Mouse (Mus musculus): ENCODE measurements around the gene 1700067K01Rik. TPM values are rescaled to one million over a fixed set of nuclear protein-coding genes. Genes with fewer than 3 reads are reported as not detected.

The 1700067K01Rik gene
- polyA plus RNA-seq, 1 experiment from 2014 or later = 1.2 TPM

DNA sequence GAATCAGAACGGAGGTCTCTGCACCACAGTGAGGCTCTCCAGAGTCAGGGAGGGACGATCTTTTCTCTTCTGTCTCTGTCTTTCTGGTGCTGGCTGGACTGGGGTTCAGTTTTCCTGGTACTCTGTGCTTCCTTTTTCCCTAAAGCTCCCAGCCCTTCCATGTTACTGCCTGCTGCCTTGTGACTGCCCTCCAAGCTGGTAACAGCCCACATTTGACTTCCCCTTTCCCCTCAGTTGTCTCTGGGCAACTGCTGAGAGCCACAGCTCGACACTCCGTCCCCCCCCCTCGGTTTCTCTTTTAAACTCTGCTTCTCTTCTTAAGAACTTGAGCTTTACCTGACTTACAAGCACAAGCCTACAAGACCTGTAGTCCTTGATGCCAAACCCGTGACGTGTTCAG lies 12.1 kb upstream of the 1700067K01Rik start:
- WGBS = 89% methylated on average over 7 of the region's 7 CpGs
- H3K27ac ChIP-seq (replicated peaks) = no peak overlapping the region
- no peaks in the 10 kb centered on the region for H3K4me1 ChIP-seq
- H3K4me3 ChIP-seq (replicated peaks) = no peak overlapping the region
- H3K9ac ChIP-seq = no peak overlapping the region
- H3K27me3 ChIP-seq = no peaks in the 10 kb centered on the region
- no peak for ATAC-seq (ENCODE audit: insufficient number of reproducible peaks, low FRiP score, low TSS enrichment, low read depth)
- no peak overlapping the region for H3K4me2 ChIP-seq (replicated peaks)
- H3K36me3 ChIP-seq = peaks cover 88% of the 10 kb centered on the region
- no peaks in the 10 kb centered on the region for H3K9me3 ChIP-seq (replicated peaks)

DNA sequence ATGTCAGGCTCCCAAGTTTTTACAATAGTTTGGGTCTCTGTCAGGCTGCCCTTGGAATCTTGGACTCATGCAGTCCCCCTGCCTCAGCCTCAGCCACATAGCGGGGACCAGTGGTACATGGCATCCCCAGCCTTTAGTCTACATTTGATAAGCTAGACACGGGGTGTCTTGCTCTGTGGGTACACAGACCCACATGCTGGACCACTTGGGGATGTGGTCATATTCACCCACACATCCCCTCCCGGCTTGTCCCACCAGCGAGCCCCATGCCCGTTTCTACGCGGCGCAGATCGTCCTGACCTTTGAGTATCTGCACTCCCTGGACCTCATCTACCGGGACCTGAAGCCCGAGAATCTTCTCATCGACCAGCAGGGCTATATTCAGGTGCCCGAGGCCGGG lies 11.1 kb upstream of the 1700067K01Rik start:
- no peaks in the 10 kb centered on the region for H3K4me1 ChIP-seq
- WGBS = 92% methylated on average over 14 of the region's 14 CpGs
- H3K9ac ChIP-seq = no peak overlapping the region
- no peak for ATAC-seq (ENCODE audit: insufficient number of reproducible peaks, low FRiP score, low TSS enrichment, low read depth)
- peaks cover 87% of the 10 kb centered on the region for H3K36me3 ChIP-seq
- no peaks in the 10 kb centered on the region for H3K27me3 ChIP-seq
- H3K4me2 ChIP-seq (replicated peaks) = no peak overlapping the region
- no peaks in the 10 kb centered on the region for H3K9me3 ChIP-seq (replicated peaks)
- no peak overlapping the region for H3K4me3 ChIP-seq (replicated peaks)
- H3K27ac ChIP-seq (replicated peaks) = no peak overlapping the region

DNA sequence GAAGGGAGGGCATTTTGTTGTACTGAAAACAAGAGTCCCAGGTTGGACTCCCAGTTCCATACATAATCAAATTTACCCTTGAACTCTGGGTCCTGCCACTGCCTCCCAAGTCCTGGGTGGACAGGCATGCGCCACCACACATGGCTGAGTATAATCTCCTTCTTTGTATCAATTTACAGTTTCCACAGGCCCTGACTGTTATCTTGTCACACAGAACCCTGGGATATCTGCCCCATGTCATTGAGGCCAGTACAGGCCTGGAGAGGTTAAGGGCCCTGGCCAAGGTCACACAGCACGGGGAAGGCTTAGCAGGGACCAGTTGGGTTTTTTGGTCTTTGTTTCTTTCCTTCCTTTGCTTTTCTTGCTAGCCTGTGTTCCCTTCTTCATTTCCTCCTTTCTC lies 8.8 kb upstream of the 1700067K01Rik start:
- Histone ChIP-seq H3K36me3 (peaks cover 69% of the 10 kb centered on the region), H3K9me3 (replicated peaks) (no peaks in the 10 kb centered on the region), H3K27ac (replicated peaks) (no peak overlapping the region), H3K27me3 (no peaks in the 10 kb centered on the region), H3K4me1 (peaks cover 8% of the 10 kb centered on the region), H3K9ac (no peak overlapping the region), H3K4me3 (replicated peaks) (no peak overlapping the region), H3K4me2 (replicated peaks) (no peak overlapping the region)
- no peak for ATAC-seq (ENCODE audit: insufficient number of reproducible peaks, low FRiP score, low TSS enrichment, low read depth)
- 93% methylated on average over 2 of the region's 2 CpGs for WGBS

DNA sequence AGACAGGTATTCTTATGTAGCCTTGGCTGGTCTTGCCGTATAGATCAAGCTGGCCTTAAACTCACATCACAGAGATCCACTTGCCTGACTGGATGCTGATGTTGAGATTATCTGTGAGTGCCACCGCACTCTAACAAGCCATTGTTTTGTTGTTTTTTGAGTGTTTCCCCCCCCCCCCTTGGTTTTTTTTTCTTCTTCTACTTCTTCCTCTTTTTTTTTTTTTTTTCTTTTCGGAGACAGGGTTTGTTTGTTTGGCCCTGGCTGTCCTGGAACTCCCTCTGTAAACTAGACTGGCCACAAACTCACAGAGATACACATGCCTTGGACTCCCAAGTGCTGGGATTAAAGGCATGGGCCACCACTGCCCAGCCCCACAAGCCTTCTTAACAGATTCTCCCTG lies 7.3 kb upstream of the 1700067K01Rik start:
- no peak overlapping the region for H3K4me3 ChIP-seq (replicated peaks)
- H3K36me3 ChIP-seq = peaks cover 55% of the 10 kb centered on the region
- no peaks in the 10 kb centered on the region for H3K9me3 ChIP-seq (replicated peaks)
- no peak overlapping the region for H3K9ac ChIP-seq
- no peaks in the 10 kb centered on the region for H3K27me3 ChIP-seq
- peaks cover 12% of the 10 kb centered on the region for H3K4me1 ChIP-seq
- no peak for ATAC-seq (ENCODE audit: insufficient number of reproducible peaks, low FRiP score, low TSS enrichment, low read depth)
- H3K27ac ChIP-seq (replicated peaks) = no peak overlapping the region
- 69% methylated on average over 3 of the region's 3 CpGs for WGBS
- no peak overlapping the region for H3K4me2 ChIP-seq (replicated peaks)

DNA sequence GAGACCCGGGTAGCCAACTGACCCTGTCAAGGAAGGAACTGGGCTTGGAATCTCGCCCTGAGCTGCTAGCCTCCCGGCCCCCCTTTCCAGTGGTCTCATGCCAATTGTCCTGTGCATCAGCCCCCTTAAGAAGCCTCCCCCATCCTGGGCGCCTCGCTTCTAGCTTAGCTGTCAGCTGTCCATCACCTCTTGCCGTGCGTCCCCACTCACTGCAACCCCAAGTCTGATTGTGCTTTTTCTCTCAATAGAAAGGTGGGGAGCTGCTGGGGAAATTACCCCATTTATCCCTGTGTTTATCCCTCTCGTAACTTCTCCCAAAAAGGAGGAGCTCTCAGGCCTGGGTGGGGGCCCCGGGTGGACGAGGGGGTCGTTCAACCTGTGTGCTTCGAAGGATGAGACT lies 5.3 kb upstream of the 1700067K01Rik start:
- Histone ChIP-seq H3K4me3 (replicated peaks) (peak overlapping the region; percentile 80), H3K9ac (peak overlapping the region; percentile 78; the same call in 1 of the 2 replicates), H3K27ac (replicated peaks) (peak overlapping the region; percentile 98), H3K36me3 (peaks cover 45% of the 10 kb centered on the region), H3K9me3 (replicated peaks) (no peaks in the 10 kb centered on the region), H3K4me2 (replicated peaks) (peak overlapping the region; percentile 90), H3K27me3 (no peaks in the 10 kb centered on the region), H3K4me1 (peaks cover 21% of the 10 kb centered on the region)
- WGBS = 17% methylated on average over 12 of the region's 12 CpGs
- no peak for ATAC-seq (ENCODE audit: insufficient number of reproducible peaks, low FRiP score, low TSS enrichment, low read depth)

DNA sequence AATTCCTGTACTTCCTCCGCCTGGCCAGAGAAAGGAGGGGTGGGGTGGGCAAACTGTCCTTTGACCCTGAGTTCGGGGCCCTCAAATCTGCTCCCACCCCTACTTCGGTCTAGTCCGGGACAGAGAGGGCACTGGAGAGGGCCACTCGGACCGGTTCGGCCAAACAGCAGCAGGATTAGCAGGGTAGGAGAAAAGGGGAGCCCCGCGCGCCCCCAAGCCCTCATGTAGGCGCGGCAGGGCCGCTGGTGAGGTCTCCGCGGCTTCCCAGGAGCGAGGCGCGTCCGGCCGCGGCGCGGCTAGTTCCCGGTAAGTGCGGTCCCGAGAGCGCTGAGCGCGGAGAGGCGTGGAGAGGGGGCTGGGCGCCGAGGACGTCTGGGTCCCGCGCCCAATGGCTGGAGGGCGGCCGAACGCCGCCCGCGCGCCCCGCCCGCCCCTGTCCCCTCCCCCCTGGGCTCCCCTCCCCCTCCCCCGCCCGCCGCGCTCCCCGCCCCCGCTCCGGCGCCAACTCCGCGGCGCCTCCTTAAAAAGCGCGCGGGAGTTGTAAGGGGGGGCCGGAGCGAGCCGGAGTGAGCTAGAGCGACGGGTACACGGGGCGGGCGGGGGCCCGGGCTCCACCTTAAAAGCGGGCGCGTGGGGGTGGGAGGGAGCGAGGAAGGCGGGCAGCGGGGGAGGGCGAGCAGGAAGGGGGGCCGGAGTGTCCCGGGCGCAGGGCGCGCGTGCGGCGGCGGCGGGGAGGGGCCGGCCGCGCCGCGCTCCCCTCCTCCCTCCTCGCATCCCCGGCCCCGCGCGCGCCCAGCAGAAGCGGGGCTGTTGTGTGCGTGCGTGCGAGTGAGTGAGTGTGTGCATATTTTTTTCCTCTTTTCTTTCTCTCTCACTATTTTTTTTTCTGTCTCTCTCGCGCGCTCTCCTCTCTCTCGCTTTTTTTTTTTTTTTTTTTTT lies 4.5 kb upstream of the 1700067K01Rik start:
- WGBS = under 1% methylated on average over 45 of the region's 103 CpGs
- Histone ChIP-seq H3K4me3 (replicated peaks) (peak overlapping the region; percentile 80), H3K4me1 (peaks cover 30% of the 10 kb centered on the region), H3K9ac (peak overlapping the region; percentile 78), H3K9me3 (replicated peaks) (no peaks in the 10 kb centered on the region), H3K27ac (replicated peaks) (peak overlapping the region; percentile 98), H3K36me3 (peaks cover 44% of the 10 kb centered on the region), H3K27me3 (no peaks in the 10 kb centered on the region), H3K4me2 (replicated peaks) (peak overlapping the region; percentile 90)
- peak; percentile 90 for ATAC-seq (ENCODE audit: insufficient number of reproducible peaks, low FRiP score, low TSS enrichment, low read depth)

DNA sequence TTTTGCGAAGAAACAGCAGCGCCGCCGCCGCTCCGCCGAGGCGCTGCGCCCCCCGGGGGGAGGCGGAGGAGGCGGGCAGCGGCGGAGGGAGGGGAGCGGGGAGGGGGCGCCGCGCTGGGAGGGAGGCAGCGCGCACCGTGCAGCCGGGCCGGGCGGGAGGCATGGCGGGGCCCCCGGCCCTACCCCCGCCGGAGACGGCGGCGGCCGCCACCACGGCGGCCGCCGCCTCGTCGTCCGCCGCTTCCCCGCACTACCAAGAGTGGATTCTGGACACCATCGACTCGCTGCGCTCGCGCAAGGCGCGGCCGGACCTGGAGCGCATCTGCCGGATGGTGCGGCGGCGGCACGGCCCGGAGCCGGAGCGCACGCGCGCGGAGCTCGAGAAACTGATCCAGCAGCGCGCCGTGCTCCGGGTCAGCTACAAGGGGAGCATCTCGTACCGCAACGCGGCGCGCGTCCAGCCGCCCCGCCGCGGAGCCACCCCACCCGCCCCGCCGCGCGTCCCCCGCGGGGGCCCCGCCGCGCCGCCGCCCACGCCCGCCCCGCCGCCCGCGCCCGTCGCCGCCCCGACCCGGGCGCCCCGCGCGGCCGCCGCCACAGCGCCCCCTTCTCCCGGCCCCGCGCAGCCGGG lies 3.7 kb upstream of the 1700067K01Rik start, which contains the start of gene Samd1:
TSS of gene Samd1 (plus strand) at position 162 of the 631 bp plus-strand sequence.
- peaks cover 39% of the 10 kb centered on the region for H3K36me3 ChIP-seq
- peaks cover 30% of the 10 kb centered on the region for H3K4me1 ChIP-seq
- H3K4me3 ChIP-seq (replicated peaks) = peak within 1 kb of the TSS; percentile 80
- peak within 1 kb of the TSS; percentile 90 for H3K4me2 ChIP-seq (replicated peaks)
- no peak for ATAC-seq (ENCODE audit: insufficient number of reproducible peaks, low FRiP score, low TSS enrichment, low read depth)
- peak within 1 kb of the TSS; percentile 98 for H3K27ac ChIP-seq (replicated peaks)
- no peaks in the 10 kb centered on the region for H3K9me3 ChIP-seq (replicated peaks)
- no peaks in the 10 kb centered on the region for H3K27me3 ChIP-seq
- H3K9ac ChIP-seq = peak within 1 kb of the TSS; percentile 78
- WGBS = under 1% methylated on average over 56 of the region's 112 CpGs

DNA sequence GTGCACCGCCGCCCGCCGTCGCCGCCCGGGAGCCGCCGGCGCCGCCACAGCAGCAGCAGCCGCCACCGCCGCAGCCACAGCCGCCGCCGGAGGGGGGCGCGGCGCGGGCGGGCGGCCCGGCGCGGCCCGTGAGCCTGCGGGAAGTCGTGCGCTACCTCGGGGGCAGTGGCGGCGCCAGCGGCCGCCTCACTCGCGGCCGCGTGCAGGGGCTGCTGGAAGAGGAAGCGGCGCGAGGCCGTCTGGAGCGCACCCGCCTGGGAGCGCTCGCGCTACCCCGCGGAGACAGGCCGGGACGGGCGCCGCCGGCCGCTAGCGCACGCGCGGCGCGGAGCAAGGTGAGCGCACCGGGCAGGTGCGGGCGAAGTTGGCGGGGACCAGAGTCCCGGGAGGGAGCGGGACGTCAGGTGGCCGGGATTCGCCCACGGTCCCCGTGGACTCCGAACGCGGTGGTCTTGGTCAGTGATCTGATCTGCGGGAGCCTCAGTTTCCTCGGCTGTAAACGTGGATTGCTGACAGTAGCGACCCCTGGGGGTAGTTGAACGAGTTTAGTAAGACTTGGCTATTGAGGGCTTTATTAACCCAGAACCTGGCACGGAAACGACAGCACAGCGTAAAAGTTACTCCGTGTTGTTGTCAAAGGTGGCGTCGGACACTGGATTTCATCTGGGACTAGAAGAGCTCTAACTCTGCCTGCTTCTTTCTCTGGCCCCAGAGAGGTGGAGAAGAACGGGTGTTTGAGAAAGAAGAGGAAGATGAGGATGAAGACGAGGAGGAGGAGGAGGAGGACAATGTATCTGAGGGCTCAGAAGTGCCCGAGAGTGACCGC lies 2.9 kb upstream of the 1700067K01Rik start:
- 1% methylated on average over 88 of the region's 92 CpGs for WGBS
- Histone ChIP-seq H3K4me1 (peaks cover 36% of the 10 kb centered on the region), H3K36me3 (peaks cover 36% of the 10 kb centered on the region), H3K4me3 (replicated peaks) (peak overlapping the region; percentile 68), H3K27ac (replicated peaks) (peak overlapping the region; percentile 91), H3K4me2 (replicated peaks) (peak overlapping the region; percentile 72), H3K27me3 (no peaks in the 10 kb centered on the region), H3K9me3 (replicated peaks) (no peaks in the 10 kb centered on the region), H3K9ac (peak overlapping the region; percentile 63)
- no peak for ATAC-seq (ENCODE audit: insufficient number of reproducible peaks, low FRiP score, low TSS enrichment, low read depth)

DNA sequence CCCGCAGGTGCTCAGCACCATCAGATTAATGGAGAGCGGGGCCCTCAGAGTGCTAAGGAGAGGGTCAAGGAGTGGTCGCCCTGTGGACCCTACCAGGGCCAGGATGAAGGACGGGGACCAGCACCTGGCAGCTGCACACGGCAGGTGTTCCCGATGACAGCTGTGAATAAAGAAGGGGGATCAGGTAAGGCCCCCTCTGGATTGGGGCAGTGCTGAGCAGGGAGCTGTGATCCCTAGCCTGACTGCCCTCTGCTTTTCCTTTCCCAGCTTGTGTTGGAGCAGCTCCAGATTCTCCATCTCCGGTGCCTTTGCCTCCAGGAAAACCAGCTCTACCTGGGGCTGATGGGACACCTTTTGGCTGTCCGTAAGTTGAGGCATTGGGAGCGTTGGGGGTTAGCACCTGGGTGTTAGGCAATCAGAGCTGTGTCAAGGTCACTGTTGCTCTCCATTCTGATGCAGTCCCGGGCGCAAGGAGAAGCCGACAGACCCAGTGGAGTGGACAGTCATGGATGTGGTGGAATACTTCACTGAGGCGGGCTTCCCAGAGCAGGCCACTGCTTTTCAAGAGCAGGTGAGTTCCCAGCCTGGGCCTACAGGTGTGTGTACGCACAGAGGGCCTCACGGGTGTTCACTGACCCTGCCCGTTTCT lies 2.1 kb upstream of the 1700067K01Rik start:
- Histone ChIP-seq H3K36me3 (peaks cover 31% of the 10 kb centered on the region), H3K4me3 (replicated peaks) (peak overlapping the region; percentile 68), H3K4me2 (replicated peaks) (peak overlapping the region; percentile 72), H3K27ac (replicated peaks) (0 out of 2 replicates have a peak overlapping the region, but pooled peaks have one; percentile 91), H3K27me3 (no peaks in the 10 kb centered on the region), H3K4me1 (peaks cover 43% of the 10 kb centered on the region), H3K9ac (0 out of 2 replicates have a peak overlapping the region, but pooled peaks have one; percentile 63), H3K9me3 (replicated peaks) (no peaks in the 10 kb centered on the region)
- no peak for ATAC-seq (ENCODE audit: insufficient number of reproducible peaks, low FRiP score, low TSS enrichment, low read depth)
- WGBS = 63% methylated on average over 16 of the region's 16 CpGs

DNA sequence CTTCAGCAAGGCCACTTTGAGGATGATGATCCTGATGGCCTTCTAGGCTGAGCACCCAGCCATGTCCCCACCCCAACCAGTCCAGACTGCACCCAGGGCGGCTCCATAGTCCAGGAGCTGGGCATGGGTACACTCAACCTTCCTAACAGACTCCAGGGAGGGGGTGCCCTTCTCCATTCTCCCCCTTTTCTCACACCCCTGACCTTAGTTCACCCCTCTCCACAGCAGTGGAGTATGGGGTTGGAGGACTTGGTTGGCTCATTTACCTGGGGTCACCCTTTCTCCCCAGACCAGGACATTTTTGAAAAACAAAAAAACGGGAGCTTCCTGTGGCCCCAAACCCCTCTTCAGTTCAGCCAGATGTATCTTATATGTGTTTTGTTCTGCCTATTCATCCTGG lies 1.5 kb upstream of the 1700067K01Rik start:
- no peak for ATAC-seq (ENCODE audit: insufficient number of reproducible peaks, low FRiP score, low TSS enrichment, low read depth)
- Histone ChIP-seq H3K4me1 (peaks cover 46% of the 10 kb centered on the region), H3K9ac (no peak overlapping the region), H3K27me3 (no peaks in the 10 kb centered on the region), H3K36me3 (peaks cover 25% of the 10 kb centered on the region), H3K4me3 (replicated peaks) (0 out of 2 replicates have a peak overlapping the region, but pooled peaks have one; percentile 2), H3K27ac (replicated peaks) (no peak overlapping the region), H3K9me3 (replicated peaks) (no peaks in the 10 kb centered on the region), H3K4me2 (replicated peaks) (peak overlapping the region; percentile 72; the same call in 1 of the 2 replicates)
- WGBS = 81% methylated on average over 2 of the region's 2 CpGs

Measured in embryonic facial prominence, embryonic 15.5 days (tissue).